Mouse (Mus musculus) bone marrow macrophage, adult 2 months (primary cell): ENCODE measurements at regions not wholly inside any gene's neighbourhood (a gene's known extent, or its start where the extent isn't known, plus 50 kb on each side); places are given as distances from the start of the nearest gene placed in this dataset.

Experiments
- H3K27ac ChIP-seq: 2 replicates; pipeline ENCODE4 v1.5.1; 2012; ENCODE audit warnings: low read depth, low read length; ENCODE audit not compliant: insufficient read depth
- H3K4me1 ChIP-seq: 2 replicates; pipeline ENCODE4 v1.6.1; 2012; ENCODE audit warnings: low read length; ENCODE audit not compliant: control insufficient read depth, insufficient read depth
- H3K4me3 ChIP-seq: 2 replicates; pipeline ENCODE4 v1.5.1; 2012; ENCODE audit warnings: mild to moderate bottlenecking, low read length, moderate library complexity; ENCODE audit not compliant: insufficient read depth
- CTCF ChIP-seq: IDR thresholded peaks from 2 replicates; pipeline ENCODE4 v1.5.1; 2012; ENCODE audit warnings: low read depth, mild to moderate bottlenecking, low read length, moderate library complexity
- POLR2A ChIP-seq: IDR thresholded peaks from 2 replicates; pipeline ENCODE4 v1.6.1; 2012; ENCODE audit warnings: mild to moderate bottlenecking, low read depth, low read length, borderline replicate concordance

DNA sequence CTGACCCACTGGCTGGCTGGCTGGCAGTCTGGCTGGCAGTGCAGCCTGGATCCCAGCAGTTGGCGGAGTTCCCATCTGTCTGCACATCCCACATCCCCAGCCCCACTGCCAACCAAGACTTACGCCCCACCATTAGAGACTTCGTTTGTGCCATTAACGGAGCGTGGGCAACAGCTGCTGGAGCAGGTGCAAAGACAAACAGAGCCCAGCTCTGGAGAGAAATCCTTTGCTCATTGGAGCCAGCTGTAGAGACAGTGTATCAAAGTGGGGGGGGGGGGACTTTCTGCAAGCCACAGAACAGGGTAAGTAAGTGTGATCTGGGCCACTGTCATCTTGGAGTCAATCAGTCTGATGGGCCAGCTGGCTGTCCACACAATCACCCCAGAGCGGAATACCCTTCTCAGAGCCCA is 52.3 kb downstream of the Rplp1 start:
- H3K4me3 ChIP-seq, result no peak overlapping the region
- no peak overlapping the region for H3K27ac ChIP-seq
- TF ChIP-seq CTCF (no peak), POLR2A (no peak)
- peaks cover 9% of the 10 kb centered on the region for H3K4me1 ChIP-seq

DNA sequence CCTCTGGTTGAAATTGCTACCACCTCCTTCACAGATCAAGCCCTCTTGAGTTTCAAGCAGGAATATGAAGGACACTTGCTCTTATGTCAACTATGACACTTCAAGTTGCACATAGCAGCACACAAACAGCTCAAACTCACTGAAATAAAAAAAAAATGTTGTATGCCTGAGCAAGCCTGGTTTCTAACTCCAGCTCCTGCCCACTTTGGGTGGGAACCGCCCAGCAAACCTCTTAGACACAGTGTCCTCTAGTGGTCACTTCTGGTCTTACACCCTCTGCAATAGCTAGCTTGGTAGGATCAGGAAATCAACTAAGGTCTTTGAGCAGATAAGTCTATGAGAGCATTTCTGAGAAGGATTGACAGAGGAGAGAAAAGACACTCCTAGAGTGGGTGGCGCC is 54.2 kb downstream of the Rplp1 start:
- Histone ChIP-seq H3K27ac (no peak overlapping the region), H3K4me1 (peaks cover 9% of the 10 kb centered on the region), H3K4me3 (no peak overlapping the region)
- peak; percentile 75 for TF ChIP-seq CTCF
- TF ChIP-seq POLR2A, result no peak

DNA sequence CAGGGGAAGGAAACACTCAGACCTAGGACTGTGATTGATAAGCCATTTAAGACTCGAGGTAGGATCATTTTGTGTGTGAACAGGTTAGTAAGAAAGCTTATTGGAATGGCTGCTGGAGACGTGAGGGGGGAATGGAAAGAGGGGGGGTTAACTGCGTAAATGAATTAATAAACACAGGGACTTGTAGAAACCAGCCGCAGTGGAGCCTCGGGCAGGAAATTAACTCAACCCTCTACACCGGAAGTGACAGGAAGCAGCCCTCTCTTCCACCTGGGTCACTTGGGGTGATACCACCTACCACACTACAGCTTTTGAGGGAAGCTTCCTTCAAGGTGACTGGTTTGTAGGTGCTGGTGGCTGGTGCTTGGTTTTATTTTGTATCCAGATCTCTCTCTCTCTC is 54.9 kb downstream of the Rplp1 start:
- Histone ChIP-seq H3K27ac (no peak overlapping the region), H3K4me3 (no peak overlapping the region)

DNA sequence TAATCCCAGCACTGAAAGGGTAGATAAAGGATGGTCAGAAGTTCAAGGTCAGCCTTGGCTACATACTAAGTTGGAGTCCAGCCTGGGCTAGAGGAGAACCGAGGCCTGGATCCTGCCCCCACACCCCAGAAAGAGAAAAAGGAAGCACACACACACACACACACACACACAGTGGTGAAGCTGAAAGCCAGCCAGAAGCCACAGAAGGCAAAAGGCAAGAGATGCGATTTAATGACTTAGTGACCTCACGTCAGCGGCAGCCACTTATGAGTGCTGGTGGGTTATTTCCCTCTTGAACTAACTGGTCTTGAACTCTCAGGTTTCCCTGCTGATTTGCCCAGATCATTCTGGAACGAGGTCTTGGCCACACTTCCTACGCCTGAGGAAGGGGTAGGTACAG is 56.5 kb downstream of the Rplp1 start:
- no peak overlapping the region for H3K27ac ChIP-seq
- H3K4me3 ChIP-seq, result no peak overlapping the region
- H3K4me1 ChIP-seq, result peaks cover 9% of the 10 kb centered on the region
- no peak for TF ChIP-seq POLR2A
- TF ChIP-seq CTCF, result no peak

More for the DNA sequence above, 54.9 kb downstream of the Rplp1 start:
- TF ChIP-seq POLR2A, result no peak
- TF ChIP-seq CTCF, result no peak
- H3K4me1 ChIP-seq, result peaks cover 9% of the 10 kb centered on the region

DNA sequence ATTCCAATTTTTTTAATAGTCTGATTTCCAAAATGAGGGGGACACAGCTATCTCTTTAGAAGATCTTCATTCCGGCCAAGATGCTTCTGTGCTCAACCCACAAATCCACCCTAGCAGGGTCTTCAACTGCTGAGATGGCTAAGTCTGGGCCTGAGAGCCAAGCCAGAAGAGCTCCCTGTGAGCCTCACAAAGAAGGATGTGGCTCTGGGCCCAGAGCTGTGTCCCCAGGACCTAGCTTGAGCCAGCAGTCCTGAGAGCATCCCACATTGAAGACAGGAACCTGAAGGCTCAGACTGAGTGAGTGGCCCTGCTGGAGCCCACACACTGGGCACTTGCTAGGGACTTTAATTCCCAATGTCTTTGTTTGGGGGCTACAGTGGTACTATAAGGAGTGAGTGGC is 57.7 kb downstream of the Rplp1 start:
- no peak overlapping the region for H3K4me3 ChIP-seq
- TF ChIP-seq POLR2A, result no peak
- peaks cover 9% of the 10 kb centered on the region for H3K4me1 ChIP-seq
- H3K27ac ChIP-seq, result no peak overlapping the region

DNA sequence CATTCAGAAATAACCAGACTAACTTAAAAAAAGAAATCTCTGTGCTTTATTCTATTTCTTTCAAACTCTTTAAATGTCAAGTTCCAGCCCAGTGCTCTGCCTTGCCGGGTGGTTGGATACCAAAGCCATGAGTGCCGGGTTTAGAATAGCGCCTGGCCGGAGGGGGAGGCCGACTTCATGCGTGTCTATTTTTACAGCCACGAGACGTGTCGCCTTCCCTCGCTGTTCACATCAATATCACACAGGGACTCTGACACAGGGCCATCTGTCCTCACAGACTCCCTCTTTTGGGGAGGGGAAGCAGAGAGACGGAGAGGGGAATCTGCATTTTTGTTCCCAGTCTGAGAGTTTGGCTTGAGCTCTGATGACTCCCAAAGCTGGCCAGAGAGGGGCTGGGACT is 58.7 kb downstream of the Rplp1 start:
- TF ChIP-seq POLR2A, result no peak
- no peak for TF ChIP-seq CTCF
- Histone ChIP-seq H3K27ac (no peak overlapping the region), H3K4me3 (no peak overlapping the region), H3K4me1 (peaks cover 13% of the 10 kb centered on the region)

DNA sequence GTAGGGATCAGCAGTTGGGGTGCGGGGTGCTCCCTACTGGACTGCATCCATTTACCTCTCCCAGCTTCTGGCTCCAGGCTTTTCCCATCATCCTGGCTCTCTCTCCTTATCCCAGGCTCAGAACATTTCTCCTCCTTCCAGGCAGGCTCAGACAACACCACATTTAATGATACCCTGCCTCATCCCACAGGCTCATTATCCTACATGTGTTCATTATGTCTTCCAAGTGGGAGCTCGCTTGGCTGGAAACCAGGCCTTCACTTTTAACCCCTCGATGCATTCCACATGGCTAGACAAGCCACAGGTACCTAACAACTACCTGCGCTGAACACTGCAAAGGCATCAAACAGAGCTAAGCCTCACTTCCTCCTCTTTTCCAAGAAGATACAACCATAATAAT is 60.5 kb downstream of the Rplp1 start:
- H3K27ac ChIP-seq, result no peak overlapping the region
- H3K4me3 ChIP-seq, result no peak overlapping the region
- peaks cover 7% of the 10 kb centered on the region for H3K4me1 ChIP-seq
- TF ChIP-seq POLR2A, result no peak
- no peak for TF ChIP-seq CTCF

DNA sequence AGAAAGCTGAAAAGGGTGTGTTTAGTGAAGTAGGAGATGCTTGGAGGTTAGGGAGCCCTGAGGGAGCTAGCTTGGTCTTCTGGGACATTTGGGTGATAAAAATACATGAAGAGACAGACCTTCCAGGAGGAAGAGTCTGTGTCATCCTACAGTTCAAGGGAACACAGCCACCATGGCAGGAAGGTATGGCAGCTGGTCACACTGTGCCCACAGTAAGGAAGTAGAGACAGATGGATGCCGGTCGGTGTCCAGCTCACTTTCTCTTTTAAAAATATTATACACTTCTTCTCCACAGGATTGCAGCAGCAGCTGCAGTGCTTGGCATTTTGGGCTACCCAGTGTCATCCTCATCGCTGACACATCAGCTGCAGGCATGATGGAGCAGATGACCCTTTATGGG is 63.0 kb downstream of the Rplp1 start:
- Histone ChIP-seq H3K27ac (no peak overlapping the region), H3K4me3 (no peak overlapping the region), H3K4me1 (peaks cover 4% of the 10 kb centered on the region)
- TF ChIP-seq CTCF, result no peak
- no peak for TF ChIP-seq POLR2A

DNA sequence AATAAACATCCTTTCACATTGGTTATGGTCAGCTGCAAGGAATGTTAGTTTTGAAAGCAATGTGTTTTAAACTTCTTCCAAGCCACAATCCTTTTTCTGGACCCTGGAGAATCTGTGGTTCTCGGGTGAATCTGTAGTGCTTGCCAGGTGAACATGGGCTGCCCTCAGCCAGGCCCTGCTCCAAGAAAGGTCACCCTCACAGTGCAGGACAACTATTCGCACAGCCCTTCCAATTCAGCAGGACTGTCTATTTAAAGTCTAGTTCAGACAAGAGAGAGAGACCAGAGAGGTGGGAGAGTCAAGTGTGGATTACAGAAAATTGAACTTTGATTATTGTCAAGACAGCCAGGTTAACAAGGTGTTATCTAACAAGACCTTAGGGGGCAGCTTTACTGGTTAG is 65.9 kb downstream of the Rplp1 start:
- Histone ChIP-seq H3K27ac (no peak overlapping the region), H3K4me3 (no peak overlapping the region), H3K4me1 (peaks cover 4% of the 10 kb centered on the region)
- TF ChIP-seq CTCF, result no peak

DNA sequence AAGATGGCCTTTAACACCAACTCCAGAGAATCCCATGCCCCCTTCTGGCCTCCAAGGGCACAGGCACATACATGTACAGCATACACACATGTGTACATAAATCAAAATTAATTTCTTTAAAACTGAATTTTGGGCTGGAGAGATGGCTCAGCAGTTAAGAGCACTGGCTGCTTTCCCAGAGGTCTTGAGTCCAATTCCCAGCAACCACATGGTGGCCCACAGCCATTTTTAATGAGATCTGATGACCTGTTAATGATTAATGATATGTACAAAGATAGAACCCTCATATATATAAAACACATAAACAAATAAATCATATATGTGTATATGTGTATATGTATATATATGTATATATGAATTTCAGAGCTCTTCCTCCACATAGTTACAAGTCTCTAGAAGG is 66.8 kb downstream of the Rplp1 start:
- Histone ChIP-seq H3K4me3 (no peak overlapping the region), H3K4me1 (peaks cover 4% of the 10 kb centered on the region), H3K27ac (no peak overlapping the region)
- no peak for TF ChIP-seq POLR2A
- TF ChIP-seq CTCF, result no peak

DNA sequence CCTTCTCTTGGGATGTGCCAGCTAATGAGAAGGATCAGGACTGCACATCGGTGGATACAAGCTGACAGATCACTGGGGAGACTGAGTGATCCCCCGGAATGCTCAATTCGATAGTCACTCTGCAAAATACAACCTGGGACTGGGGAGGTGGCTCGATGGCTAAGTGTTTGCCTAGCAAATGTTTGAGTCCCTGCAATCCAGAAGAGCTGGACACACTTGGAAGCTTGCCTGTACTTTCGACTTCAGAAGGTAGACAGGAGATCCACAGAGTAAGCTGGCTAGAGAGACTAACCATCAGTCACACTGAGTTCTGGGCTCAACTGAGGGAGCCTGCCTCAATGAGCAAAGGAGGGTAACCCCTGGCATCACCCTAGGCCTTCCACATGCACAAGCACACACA is 69.7 kb downstream of the Rplp1 start:
- H3K4me3 ChIP-seq, result no peak overlapping the region
- no peak overlapping the region for H3K27ac ChIP-seq
- H3K4me1 ChIP-seq, result no peaks in the 10 kb centered on the region
- TF ChIP-seq CTCF, result no peak
- no peak for TF ChIP-seq POLR2A

DNA sequence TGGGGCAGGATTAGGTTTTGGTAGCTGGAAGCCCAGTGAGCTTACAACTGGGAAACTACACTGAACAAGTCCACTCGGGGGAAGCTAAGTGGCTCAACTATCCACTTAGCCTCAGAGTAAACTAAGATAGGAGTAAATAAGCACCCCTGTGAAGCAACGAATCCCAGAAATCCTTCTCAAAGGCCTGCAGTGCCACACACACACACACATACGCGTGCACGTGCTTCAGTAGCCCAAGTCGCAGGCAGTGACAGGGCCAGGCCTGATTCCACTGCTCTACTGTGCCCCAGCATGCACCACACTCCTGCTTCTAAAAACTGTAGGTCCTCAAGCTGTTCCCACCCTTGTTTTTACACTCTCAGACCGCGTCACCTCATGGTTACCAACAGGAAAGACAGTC is 70.2 kb downstream of the Rplp1 start:
- TF ChIP-seq POLR2A (no peak), CTCF (no peak)
- H3K27ac ChIP-seq, result no peak overlapping the region

More for the DNA sequence above, 70.2 kb downstream of the Rplp1 start:
- no peak overlapping the region for H3K4me3 ChIP-seq
- no peaks in the 10 kb centered on the region for H3K4me1 ChIP-seq
